Mouse (Mus musculus) heart, postnatal 14 days (tissue): ENCODE data around the gene Bicral. TPM values are rescaled to one million over a fixed set of nuclear protein-coding genes. Genes with fewer than 3 reads are reported as not detected.

Source experiments
- DNase-seq, 2 experiments: peaks; one replicate each; pipeline ENCODE4 v3.0.0; 2021 to 2022
- intact Hi-C: fragments of 180-260 bp; cut with DNase I; formaldehyde crosslinking; loops from one replicate; pipeline ENCODE4 v1.15.1; 2025
- total RNA-seq, 2 experiments: library from RNA; stranded (reverse); gene quantifications; 2 replicates each; pipeline ENCODE4 v1.2.3; 2021

Gene Bicral
- total RNA-seq, 2 experiments from 2014 or later, result 13.1 to 15.4 TPM

- intact Hi-C loops, result loop anchor here (2.0 kb wide), 1 partner anchor 16 kb away; no protein-coding TSS in a partner anchor
- DNase-seq, result no peak
Measured at GRCm38 (mm10) chr17:46877061-46877460, 18.8 kb upstream of the Bicral start.

GRCm38 (mm10) chr17:46876371-46876950 lies 18.2 kb upstream of the Bicral start:
- no peak for DNase-seq
- intact Hi-C loops, result loop anchor here (2.0 kb wide), 1 partner anchor 16 kb away; no protein-coding TSS in a partner anchor

- no peak for DNase-seq
- intact Hi-C loops, result loop anchor here (2.0 kb wide), 1 partner anchor 15 kb away; no protein-coding TSS in a partner anchor
Measured at GRCm38 (mm10) chr17:46875626-46876025, 17.3 kb upstream of the Bicral start.

- intact Hi-C loops, result no loop called here
- peak; percentile 57 to 58 for DNase-seq
Measured at GRCm38 (mm10) chr17:46874133-46874532, 15.9 kb upstream of the Bicral start.

GRCm38 (mm10) chr17:46872806-46873205 lies 14.5 kb upstream of the Bicral start:
- intact Hi-C loops, result no loop called here
- DNase-seq, result no peak

GRCm38 (mm10) chr17:46870913-46871312 lies 12.6 kb upstream of the Bicral start:
- intact Hi-C loops, result no loop called here
- DNase-seq, result no peak

GRCm38 (mm10) chr17:46870204-46870798 lies 12.0 kb upstream of the Bicral start:
- intact Hi-C loops, result no loop called here
- DNase-seq, result no peak

- intact Hi-C loops, result no loop called here
- DNase-seq, result no peak
Measured at GRCm38 (mm10) chr17:46866836-46867235, 8.6 kb upstream of the Bicral start.

GRCm38 (mm10) chr17:46864566-46865195 lies 6.4 kb upstream of the Bicral start:
- no peak for DNase-seq
- intact Hi-C loops, result no loop called here

- intact Hi-C loops, result loop anchor here (2.0 kb wide), 1 partner anchor 17 kb away; no protein-coding TSS in a partner anchor
- DNase-seq, result no peak
Measured at GRCm38 (mm10) chr17:46860120-46860519, 1.8 kb upstream of the Bicral start.

- intact Hi-C loops, result loop anchor here (5.0 kb wide), 1 partner anchor 77 kb away; the partner anchor contains the start of gene Rpl7l1
- DNase-seq, result no peak
Measured at GRCm38 (mm10) chr17:46858749-46859444, 615 bp upstream of the Bicral start.

- intact Hi-C loops, result loop anchor here (1.0 to 5.0 kb wide), 2 partner anchors 33 to 75 kb away; partner anchors contain the start of genes Rpl7l1 and Tbcc
- DNase-seq, result peak; percentile 87 to 89
Measured at GRCm38 (mm10) chr17:46857361-46857902, 850 bp downstream of the Bicral start.

- DNase-seq, result peak; percentile 92 to 93
- intact Hi-C loops, result loop anchor here (1.0 to 5.0 kb wide), 2 partner anchors 34 to 74 kb away; partner anchors contain the start of genes Rpl7l1 and Tbcc
Measured at GRCm38 (mm10) chr17:46856471-46857360, 1.6 kb downstream of the Bicral start.

- intact Hi-C loops, result loop anchor here (5.0 kb wide), 1 partner anchor 74 kb away; the partner anchor contains the start of gene Rpl7l1
- DNase-seq, result no peak
Measured at GRCm38 (mm10) chr17:46856107-46856388, 2.2 kb downstream of the Bicral start.

GRCm38 (mm10) chr17:46855328-46856106 lies 2.8 kb downstream of the Bicral start:
- intact Hi-C loops, result loop anchor here (5.0 kb wide), 1 partner anchor 73 kb away; the partner anchor contains the start of gene Rpl7l1
- peak in 1 of 2 experiments; percentile 19 for DNase-seq

GRCm38 (mm10) chr17:46854640-46855110 lies 3.6 kb downstream of the Bicral start:
- intact Hi-C loops, result loop anchor here (5.0 kb wide), 1 partner anchor 72 kb away; the partner anchor contains the start of gene Rpl7l1
- DNase-seq, result peak; percentile 37 to 42

- intact Hi-C loops, result no loop called here
- DNase-seq, result no peak
Measured at GRCm38 (mm10) chr17:46854096-46854495, 4.2 kb downstream of the Bicral start.

GRCm38 (mm10) chr17:46853281-46853680 lies 5.0 kb downstream of the Bicral start:
- intact Hi-C loops, result no loop called here
- peak; percentile 70 to 78 for DNase-seq
